Mouse (Mus musculus) megakaryocyte progenitor cell, adult 5-6 weeks (primary cell): Measurements from ENCODE around the gene Tmem158. TPM values are rescaled to one million over a fixed set of nuclear protein-coding genes. Genes with fewer than 3 reads are reported as not detected.

Experiments used
- ATAC-seq: replicated peaks from 2 replicates; pipeline ENCODE4 v1.8.0; 2016; ENCODE audit warnings: mild to moderate bottlenecking, moderate TSS enrichment, inconsistent platforms; ENCODE audit not compliant: poor library complexity
- total RNA-seq, 2 experiments: library from RNA; stranded (forward) in 1 of 2; stranded (reverse) in 1 of 2; fragments of 157-497, 149-512 nt in 1 of 2; fragments of 200-1000 nt in 1 of 2; gene quantifications; 2 replicates each; pipeline versions ENCODE4 v1.2.3 to v1.2.4; 2015 to 2017

Gene Tmem158
- total RNA-seq (2015) (0.54 and 0.62 TPM in 2 replicates), total RNA-seq (2017) (0.47 and 0.54 TPM in 2 replicates)

GRCm38 (mm10) chr9:123260611-123261021, at the start of gene Tmem158:
Gene Tmem158, minus strand, starts transcription at chr9:123260764.
- ATAC-seq = peak; percentile 95

GRCm38 (mm10) chr9:123309685-123310365, 49.3 kb upstream of the Tmem158 start:
- no peak for ATAC-seq

- no peak for ATAC-seq
Measured at GRCm38 (mm10) chr9:123309073-123309472, 48.5 kb upstream of the Tmem158 start.

- no peak for ATAC-seq
Measured at GRCm38 (mm10) chr9:123304917-123305316, 44.4 kb upstream of the Tmem158 start.

- no peak for ATAC-seq
Measured at GRCm38 (mm10) chr9:123303952-123304351, 43.4 kb upstream of the Tmem158 start.

- ATAC-seq = no peak
Measured at GRCm38 (mm10) chr9:123302759-123303313, 42.3 kb upstream of the Tmem158 start.

GRCm38 (mm10) chr9:123297862-123298261, 37.3 kb upstream of the Tmem158 start:
- no peak for ATAC-seq

GRCm38 (mm10) chr9:123296229-123296628, 35.7 kb upstream of the Tmem158 start:
- no peak for ATAC-seq

GRCm38 (mm10) chr9:123294581-123294980, 34.0 kb upstream of the Tmem158 start:
- ATAC-seq = no peak

- no peak for ATAC-seq
Measured at GRCm38 (mm10) chr9:123288378-123288777, 27.8 kb upstream of the Tmem158 start.

GRCm38 (mm10) chr9:123285623-123286022, 25.1 kb upstream of the Tmem158 start:
- peak; percentile 65 for ATAC-seq

- ATAC-seq = peak; percentile 29
Measured at GRCm38 (mm10) chr9:123280775-123281174, 20.2 kb upstream of the Tmem158 start.

- ATAC-seq = peak; percentile 33
Measured at GRCm38 (mm10) chr9:123278003-123278402, 17.4 kb upstream of the Tmem158 start.

- peak; percentile 74 for ATAC-seq
Measured at GRCm38 (mm10) chr9:123275373-123275772, 14.8 kb upstream of the Tmem158 start.

- no peak for ATAC-seq
Measured at GRCm38 (mm10) chr9:123274674-123275073, 14.1 kb upstream of the Tmem158 start.

- no peak for ATAC-seq
Measured at GRCm38 (mm10) chr9:123273876-123274275, 13.3 kb upstream of the Tmem158 start.

- ATAC-seq = no peak
Measured at GRCm38 (mm10) chr9:123271552-123271951, 11.0 kb upstream of the Tmem158 start.

- ATAC-seq = peak; percentile 91
Measured at GRCm38 (mm10) chr9:123269906-123270558, 9.5 kb upstream of the Tmem158 start.

- peak; percentile 11 for ATAC-seq
Measured at GRCm38 (mm10) chr9:123259896-123260610, 511 bp downstream of the Tmem158 start.

GRCm38 (mm10) chr9:123259461-123259895, 1.1 kb downstream of the Tmem158 start:
- peak; percentile 68; the same call in 1 of the 2 replicates for ATAC-seq

- ATAC-seq = no peak
Measured at GRCm38 (mm10) chr9:123258796-123259195, 1.8 kb downstream of the Tmem158 start.
